Mouse (Mus musculus) erythroblast, adult 5-6 weeks (primary cell): Measurements from ENCODE around the gene Mutyh. TPM values are rescaled to one million over a fixed set of nuclear protein-coding genes. Genes with fewer than 3 reads are reported as not detected.
A peak's percentile ranks its signal among the peaks of the same experiment; 100 is the strongest.

Experiments used
- ATAC-seq: replicated peaks from 2 replicates; pipeline ENCODE4 v1.8.0; 2016; ENCODE audit warnings: moderate number of reproducible peaks, mild to moderate bottlenecking, moderate TSS enrichment, inconsistent platforms; ENCODE audit not compliant: poor library complexity, low FRiP score, severe bottlenecking
- total RNA-seq, 2 experiments: library from RNA; stranded (forward) in 1 of 2; stranded (reverse) in 1 of 2; fragments of 150-400 nt in 1 of 2; fragments of 200-764, 138-1000 nt in 1 of 2; gene quantifications; 2 replicates each; pipeline versions ENCODE4 v1.2.3 to v1.2.4; 2015 to 2017; ENCODE audit warnings: low replicate concordance in 2 of 2

Gene Mutyh
- 0.58 TPM in 1 of 2 replicates, not detected in the other for total RNA-seq (2015; ENCODE audit: low replicate concordance)
- total RNA-seq (2017; ENCODE audit: low replicate concordance), result 0.43 and 0.98 TPM in 2 replicates

- peak; percentile 94 for ATAC-seq
Measured at GRCm38 (mm10) chr4:116807197-116808129, at the start of gene Mutyh, which contains the start of gene Toe1. TSS of gene Mutyh (plus strand) at chr4:116807723. TSS of gene Toe1 (minus strand) at chr4:116807640.

GRCm38 (mm10) chr4:116761914-116762313 is 45.6 kb upstream of the Mutyh start:
- ATAC-seq, result no peak

- ATAC-seq, result no peak
Measured at GRCm38 (mm10) chr4:116764001-116764400, 43.5 kb upstream of the Mutyh start.

- no peak for ATAC-seq
Measured at GRCm38 (mm10) chr4:116768510-116768909, 39.0 kb upstream of the Mutyh start.

GRCm38 (mm10) chr4:116769060-116769459 is 38.5 kb upstream of the Mutyh start:
- no peak for ATAC-seq

DNA sequence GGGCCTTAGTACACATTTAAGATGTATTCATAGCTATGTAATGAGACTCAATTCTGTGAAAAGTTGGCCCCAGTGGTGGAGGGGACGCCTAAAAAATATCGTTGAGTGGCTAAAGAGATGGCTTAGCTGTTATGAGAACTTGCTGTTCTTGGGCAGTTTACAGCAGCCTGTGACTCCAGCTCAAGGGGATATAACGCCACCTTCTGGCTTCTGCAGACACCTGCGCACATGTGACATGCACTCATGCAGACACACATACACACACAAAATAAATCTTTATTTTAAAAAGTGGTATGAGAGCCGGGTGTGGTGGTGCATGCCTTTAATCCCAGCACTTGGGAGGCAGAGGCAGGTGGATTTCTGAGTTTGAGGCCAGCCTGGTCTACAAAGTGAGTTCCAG is 31.1 kb upstream of the Mutyh start:
- ATAC-seq, result no peak

GRCm38 (mm10) chr4:116777079-116777478 is 30.4 kb upstream of the Mutyh start:
- no peak for ATAC-seq

DNA sequence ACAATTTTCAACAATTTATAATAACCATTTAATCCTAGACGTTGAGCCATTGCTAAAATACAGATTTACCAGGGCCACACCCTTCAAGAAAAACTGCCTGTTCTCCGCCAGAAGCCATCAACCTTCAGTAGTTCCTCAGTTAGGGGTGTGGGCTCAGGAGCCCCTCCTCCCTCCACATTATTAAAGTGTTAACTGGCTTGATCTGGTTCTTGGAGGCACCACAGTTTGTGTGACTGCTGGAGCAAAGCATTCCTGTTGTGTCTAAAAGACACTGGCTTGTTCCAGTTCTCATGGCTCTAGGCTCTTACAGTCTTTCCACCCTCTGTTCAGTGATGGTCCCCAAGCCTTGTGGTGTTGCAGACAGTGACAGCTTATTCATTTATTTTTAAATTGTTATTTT is 27.0 kb upstream of the Mutyh start:
- no peak for ATAC-seq

DNA sequence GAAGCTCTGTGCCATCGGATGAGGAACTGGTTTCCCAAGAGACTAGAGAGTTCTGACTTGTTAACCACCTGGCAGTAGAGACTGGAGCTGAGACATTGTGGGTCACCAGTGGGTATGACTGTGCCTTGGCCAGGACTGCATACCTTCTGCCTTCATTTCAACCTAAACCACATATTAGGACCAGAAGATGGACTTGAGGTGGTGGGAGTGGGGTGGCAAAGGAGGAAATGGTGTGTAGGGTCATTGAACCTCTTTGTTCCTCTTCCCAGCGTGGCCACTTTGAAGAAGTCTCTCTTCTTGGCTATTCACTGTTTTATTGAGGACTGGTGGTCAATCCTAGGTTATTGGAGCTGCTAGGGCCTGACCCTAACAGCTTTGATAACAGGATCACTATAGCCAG is 26.2 kb upstream of the Mutyh start:
- ATAC-seq, result no peak

DNA sequence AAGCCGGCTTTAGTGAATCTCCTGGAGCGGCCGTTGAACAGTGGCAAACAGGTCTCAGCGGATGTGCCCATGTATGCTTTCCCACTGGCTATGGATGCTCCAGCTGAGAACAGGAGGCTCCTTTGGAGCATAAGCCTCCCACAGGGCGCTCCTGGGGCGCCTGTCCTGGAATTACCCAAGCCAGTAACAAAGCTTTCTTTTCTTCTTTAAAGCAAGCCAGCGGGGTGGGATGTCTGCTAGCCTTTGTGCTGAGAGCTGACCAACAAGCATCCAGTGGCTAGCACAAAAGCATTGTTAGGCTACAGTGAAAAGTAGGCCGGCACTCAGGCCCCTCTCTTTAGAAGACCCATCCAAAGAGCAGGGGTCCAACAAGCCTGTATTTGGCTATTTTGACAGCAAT is 25.4 kb upstream of the Mutyh start:
- ATAC-seq, result no peak

- 0 out of 2 replicates have a peak, but pooled peaks have one; percentile 42 for ATAC-seq
Measured at GRCm38 (mm10) chr4:116786587-116786986, 20.9 kb upstream of the Mutyh start.

DNA sequence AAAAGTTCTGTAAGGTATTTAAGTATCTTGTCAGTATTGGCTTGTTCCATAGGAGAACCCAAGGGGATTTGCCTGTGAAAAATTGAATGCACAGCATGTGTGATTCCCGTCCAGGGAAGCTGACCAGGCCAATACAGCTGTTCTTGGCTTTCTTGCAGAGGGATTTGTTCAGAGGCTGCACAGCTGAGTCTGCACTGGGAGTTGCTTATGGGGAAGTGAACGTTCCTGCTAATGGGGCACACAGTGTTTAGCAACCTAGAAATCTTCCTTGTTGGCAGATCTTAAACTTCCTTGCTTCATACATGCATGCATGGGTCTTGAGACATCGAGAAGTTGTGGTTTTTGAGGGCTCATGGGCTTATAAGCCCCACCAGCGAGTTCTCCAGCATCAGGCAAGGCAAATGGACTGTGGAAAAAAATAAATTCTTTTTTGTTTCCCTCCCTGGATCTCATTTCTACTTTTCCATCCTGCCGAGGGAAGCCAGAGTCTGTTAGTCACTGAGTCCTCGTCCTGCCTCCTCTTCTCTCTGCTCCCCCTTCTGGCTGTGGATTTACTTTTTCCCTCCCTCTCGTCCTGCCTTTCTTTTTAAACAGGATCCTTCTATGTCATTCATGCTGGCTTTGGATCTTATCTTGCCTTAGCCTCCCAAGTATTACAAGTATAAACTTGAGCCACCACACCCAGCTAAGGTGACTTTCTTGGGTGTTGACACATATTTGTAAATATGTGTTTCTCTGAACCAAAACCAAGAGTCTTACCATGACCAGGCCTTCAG is 19.4 kb upstream of the Mutyh start:
- ATAC-seq, result no peak

DNA sequence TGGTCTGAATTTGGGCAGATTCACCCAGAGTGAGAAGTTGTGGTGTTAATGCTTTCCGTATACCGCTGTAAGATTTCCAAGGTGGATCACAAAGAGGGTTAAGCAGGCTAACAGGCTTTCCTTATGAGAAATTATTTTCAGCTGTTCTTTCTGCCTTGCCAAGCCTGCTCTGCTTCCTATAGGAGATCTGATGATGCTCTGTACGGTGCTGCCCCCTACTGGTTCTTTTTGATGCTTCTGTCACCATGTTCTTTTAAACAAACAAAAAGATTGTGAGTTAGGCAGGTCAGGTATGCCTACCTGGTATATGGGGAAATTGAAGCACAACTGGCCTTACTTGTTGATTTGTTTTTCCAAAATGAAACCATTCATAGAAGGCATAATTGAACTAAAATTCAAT is 18.6 kb upstream of the Mutyh start:
- peak; percentile 74 for ATAC-seq

DNA sequence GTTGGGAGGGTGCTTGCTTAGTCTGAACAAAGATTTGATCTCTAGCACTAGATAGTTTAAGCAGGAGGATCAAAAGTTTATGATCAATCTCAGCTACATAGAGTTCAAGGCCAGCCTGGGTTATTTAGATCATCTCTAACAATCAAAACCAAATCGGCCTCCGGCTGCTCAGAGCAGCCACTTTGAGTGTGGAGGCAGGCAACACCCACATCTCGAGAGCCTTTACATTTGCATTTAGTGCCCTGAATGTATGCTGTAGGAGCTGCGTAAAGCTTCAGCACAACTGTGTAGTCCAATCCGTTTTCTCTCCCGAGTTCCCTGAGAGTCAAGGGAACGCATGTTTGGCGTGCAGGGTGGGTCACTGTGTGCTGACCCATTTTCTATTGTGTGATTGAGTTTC is 15.1 kb upstream of the Mutyh start:
- ATAC-seq, result no peak

DNA sequence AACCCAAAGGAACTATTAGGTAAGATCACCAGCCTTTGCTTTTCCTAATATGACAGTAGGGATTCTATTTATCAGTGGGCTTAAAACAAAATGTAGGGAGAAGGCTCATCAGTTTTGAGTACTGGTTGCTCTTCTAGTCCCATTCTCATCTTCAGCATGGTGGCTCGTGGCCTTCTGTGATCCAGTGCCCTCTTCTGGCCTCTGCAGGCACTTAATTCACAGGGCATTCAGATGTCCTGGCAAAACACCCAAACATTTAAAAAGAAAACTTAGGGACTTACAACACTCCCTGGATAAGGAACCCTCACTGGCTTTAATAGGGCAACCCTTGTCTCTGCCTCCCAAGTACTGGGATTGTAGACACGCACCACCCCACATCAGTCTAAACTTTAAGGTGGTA is 13.2 kb upstream of the Mutyh start:
- no peak for ATAC-seq

DNA sequence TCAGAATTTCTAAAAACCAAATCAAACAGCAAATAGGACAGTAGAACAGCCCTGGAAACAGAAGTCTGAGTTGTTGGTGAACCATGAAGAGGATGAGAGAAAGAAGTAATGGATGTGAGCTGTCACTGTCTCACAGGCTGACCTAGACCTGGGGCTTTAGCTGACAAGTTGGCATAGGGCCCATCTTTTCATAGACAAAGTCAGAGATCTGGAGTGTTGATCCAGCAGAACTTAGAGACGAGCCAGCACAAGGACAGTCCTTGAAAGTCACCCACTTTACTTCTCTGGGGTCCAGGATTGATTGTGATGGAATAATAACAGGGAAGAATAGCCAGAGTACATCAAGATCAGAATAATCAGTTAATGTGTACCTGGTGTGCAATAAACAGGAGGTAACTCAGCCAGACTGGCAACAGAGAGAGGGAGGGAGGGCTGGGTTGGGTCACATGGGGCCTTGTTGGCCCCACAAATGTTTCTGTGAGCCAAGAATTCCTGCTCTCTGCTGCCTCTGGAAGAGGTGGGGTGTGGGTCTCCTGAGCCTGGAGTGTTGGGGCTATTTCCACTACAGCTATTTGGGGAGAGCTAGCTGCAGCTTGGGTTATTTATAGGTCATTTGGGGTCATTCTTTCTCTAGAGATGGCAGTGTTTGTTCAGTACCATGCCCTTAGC is 10.9 kb upstream of the Mutyh start:
- no peak for ATAC-seq

- ATAC-seq, result peak; percentile 59; the same call in 1 of the 2 replicates
Measured at GRCm38 (mm10) chr4:116799901-116800300, 7.6 kb upstream of the Mutyh start.

GRCm38 (mm10) chr4:116811012-116811411 is 3.5 kb downstream of the Mutyh start:
- ATAC-seq, result no peak

- no peak for ATAC-seq
Measured at GRCm38 (mm10) chr4:116815276-116815675, 7.8 kb downstream of the Mutyh start.

- ATAC-seq, result no peak
Measured at GRCm38 (mm10) chr4:116817486-116817885, 10.0 kb downstream of the Mutyh start.
